Mouse (Mus musculus) myocyte (in vitro differentiated cells): ENCODE results near the gene Nfkbib. TPM values are rescaled to one million over a fixed set of nuclear protein-coding genes. Genes with fewer than 3 reads are reported as not detected.

Experiments
- polyA plus RNA-seq: library from polyadenylated mRNA; unstranded; fragments of >200 nt; fragmentation: generic; extraction: Trizol; gene quantifications from one replicate; pipeline ENCODE4 v1.2.1, GENCODE M21; 2012; ENCODE audit warnings: missing spikeins

The Nfkbib gene
- polyA plus RNA-seq, 1 experiment = 59.3 TPM

Other genes with a start within 250 kb of the Nfkbib start
- not detected for gene Ifnl3, start 244.7 kb downstream of the Nfkbib start, polyA plus RNA-seq
- gene Sycn, start 226.6 kb downstream of the Nfkbib start, polyA plus RNA-seq = not detected
- 0.07 TPM for gene Nccrp1, start 220.3 kb downstream of the Nfkbib start, polyA plus RNA-seq
- gene Samd4b, start 169.4 kb downstream of the Nfkbib start, polyA plus RNA-seq = 29.4 TPM
- gene Pak4, start 169.3 kb downstream of the Nfkbib start, polyA plus RNA-seq = 27.5 TPM
- not detected for gene Acp7, start 136.2 kb downstream of the Nfkbib start, polyA plus RNA-seq
- not detected for gene Fbxo27, start 74.7 kb downstream of the Nfkbib start, polyA plus RNA-seq
- gene Fbxo17, start 50.7 kb downstream of the Nfkbib start, polyA plus RNA-seq = 33.1 TPM
- 132 TPM for gene Mrps12, start 25.7 kb downstream of the Nfkbib start, polyA plus RNA-seq
- gene Sars2, start 25.5 kb downstream of the Nfkbib start, polyA plus RNA-seq = 10.5 TPM
- not detected for gene Ccer2, start 11.3 kb downstream of the Nfkbib start, polyA plus RNA-seq
- 100.0 TPM for gene Sirt2, start 777 bp downstream of the Nfkbib start, polyA plus RNA-seq
- gene Rinl, start 21.5 kb upstream of the Nfkbib start, polyA plus RNA-seq = 0.12 TPM
- gene Hnrnpl, start 41.0 kb upstream of the Nfkbib start, polyA plus RNA-seq = 230 TPM
- 132 TPM for gene Ech1, start 57.7 kb upstream of the Nfkbib start, polyA plus RNA-seq
- gene Lgals4, start 66.3 kb upstream of the Nfkbib start, polyA plus RNA-seq = 3.0 TPM
- 0.50 TPM for gene Lgals7, start 96.3 kb upstream of the Nfkbib start, polyA plus RNA-seq
- gene Capn12, start 113.9 kb upstream of the Nfkbib start, polyA plus RNA-seq = 0.24 TPM
- 270 TPM for gene Actn4, start 194.8 kb upstream of the Nfkbib start, polyA plus RNA-seq
- 335 TPM for gene Eif3k, start 214.4 kb upstream of the Nfkbib start, polyA plus RNA-seq
- gene Map4k1, start 214.5 kb upstream of the Nfkbib start, polyA plus RNA-seq = 0.18 TPM